Mouse (Mus musculus): ENCODE measurements around the gene Med21. TPM values are rescaled to one million over a fixed set of nuclear protein-coding genes. Genes with fewer than 3 reads are reported as not detected.

Med21 gene
- polyA plus RNA-seq, 1 experiment from 2014 or later: 116 TPM

DNA sequence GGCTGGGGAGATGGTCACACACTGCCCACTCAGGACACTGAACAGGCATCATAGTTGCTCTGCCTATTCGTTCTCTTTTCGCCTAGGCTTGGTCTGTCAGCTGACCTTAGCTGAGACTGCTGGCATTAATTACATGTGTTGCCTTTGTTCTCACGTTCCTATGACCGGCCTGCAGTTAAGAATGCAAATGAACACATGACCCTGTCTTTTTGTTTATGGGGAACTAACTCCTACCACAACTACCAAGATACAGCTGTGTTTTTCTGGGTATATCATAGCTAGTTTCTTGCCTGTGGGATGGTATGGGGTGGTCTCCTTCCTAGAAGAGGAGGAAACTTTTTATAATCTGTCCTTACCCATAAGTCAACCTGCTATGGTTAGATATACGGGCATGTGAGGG lies 46.5 kb downstream of the Med21 start:
- Histone ChIP-seq H3K27ac (no peak overlapping the region), H3K9ac (replicated peaks) (no peak overlapping the region), H3K4me1 (replicated peaks) (no peaks in the 10 kb centered on the region), H3K36me3 (no peaks in the 10 kb centered on the region), H3K27me3 (no peaks in the 10 kb centered on the region), H3K4me2 (replicated peaks) (no peak overlapping the region), H3K9me3 (no peaks in the 10 kb centered on the region), H3K4me3 (replicated peaks) (no peak overlapping the region)
- 83% methylated on average over 5 of the region's 5 CpGs for WGBS
- no peak for ATAC-seq

DNA sequence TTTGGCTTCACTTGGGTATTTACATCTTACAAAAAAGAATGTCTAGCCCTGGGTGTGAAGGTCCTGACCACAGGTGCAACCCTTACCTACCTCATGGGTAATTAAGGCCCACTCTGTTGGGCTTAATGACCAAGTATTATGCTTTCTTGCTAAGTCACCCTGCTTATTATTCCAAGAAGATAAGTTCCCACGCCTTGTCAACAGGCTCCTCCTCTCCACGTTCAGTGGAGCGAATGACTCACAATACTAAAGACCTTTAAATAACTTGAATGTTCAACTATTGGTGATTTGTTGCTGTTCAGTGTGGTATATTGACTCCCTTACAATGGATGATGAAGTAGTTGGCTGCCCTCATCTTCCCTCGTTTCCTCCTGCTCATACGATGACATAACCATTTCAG lies 55.4 kb downstream of the Med21 start:
- Histone ChIP-seq H3K27ac (no peak overlapping the region), H3K4me2 (replicated peaks) (no peak overlapping the region), H3K9me3 (no peaks in the 10 kb centered on the region), H3K4me1 (replicated peaks) (no peaks in the 10 kb centered on the region), H3K27me3 (no peaks in the 10 kb centered on the region), H3K36me3 (no peaks in the 10 kb centered on the region), H3K9ac (replicated peaks) (no peak overlapping the region), H3K4me3 (replicated peaks) (no peak overlapping the region)
- no peak for ATAC-seq
- WGBS: 74% methylated on average over 5 of the region's 5 CpGs

DNA sequence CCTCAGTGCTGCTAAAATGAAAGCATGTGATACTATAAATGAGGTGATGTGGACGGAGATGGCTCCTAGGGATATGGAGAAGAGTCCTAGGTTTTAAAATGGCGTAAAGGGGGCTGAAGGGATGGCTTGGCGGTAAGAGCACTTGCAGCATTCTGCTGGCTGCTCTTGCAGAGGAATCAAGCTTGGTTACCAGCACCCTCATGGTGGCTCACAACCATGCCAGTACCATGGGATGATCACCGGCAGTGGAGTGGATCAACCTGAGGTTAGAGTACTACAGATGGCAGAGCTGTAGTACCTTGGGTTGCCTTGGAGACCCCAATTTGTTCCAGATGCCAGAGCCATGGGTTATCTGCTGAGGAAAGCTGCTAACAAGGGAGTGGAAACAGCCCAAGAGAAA lies 56.0 kb downstream of the Med21 start:
- WGBS: 91% methylated on average over 4 of the region's 4 CpGs
- no peak overlapping the region for H3K4me2 ChIP-seq (replicated peaks)
- no peaks in the 10 kb centered on the region for H3K27me3 ChIP-seq
- no peak overlapping the region for H3K4me3 ChIP-seq (replicated peaks)
- no peaks in the 10 kb centered on the region for H3K4me1 ChIP-seq (replicated peaks)
- no peak overlapping the region for H3K27ac ChIP-seq
- no peak for ATAC-seq
- no peaks in the 10 kb centered on the region for H3K36me3 ChIP-seq
- no peaks in the 10 kb centered on the region for H3K9me3 ChIP-seq
- no peak overlapping the region for H3K9ac ChIP-seq (replicated peaks)

Other genes with a start within 250 kb of the Med21 start
- gene Itpr2, start 140.3 kb upstream of the Med21 start, polyA plus RNA-seq (2015; fragmentation: Nextera tagmentation; extraction: Ambion mirVana): 4.3 and 4.5 TPM in 2 replicates
- 54.1 and 55.3 TPM in 2 replicates for gene Fgfr1op2, start 65.3 kb upstream of the Med21 start, polyA plus RNA-seq (2015; fragmentation: Nextera tagmentation; extraction: Ambion mirVana)
- 70.6 and 72.4 TPM in 2 replicates for gene Ints13, start 64.7 kb upstream of the Med21 start, polyA plus RNA-seq (2015; fragmentation: Nextera tagmentation; extraction: Ambion mirVana)
- 22.2 and 26.6 TPM in 2 replicates for gene Tm7sf3, start 277 bp downstream of the Med21 start, polyA plus RNA-seq (2015; fragmentation: Nextera tagmentation; extraction: Ambion mirVana)
- 16.2 and 17.2 TPM in 2 replicates for gene Stk38l, start 82.4 kb downstream of the Med21 start, polyA plus RNA-seq (2015; fragmentation: Nextera tagmentation; extraction: Ambion mirVana)
- 1.8 and 2.6 TPM in 2 replicates for gene Arntl2, start 153.5 kb downstream of the Med21 start, polyA plus RNA-seq (2015; fragmentation: Nextera tagmentation; extraction: Ambion mirVana)
- gene Smco2, start 207.6 kb downstream of the Med21 start, polyA plus RNA-seq (2015; fragmentation: Nextera tagmentation; extraction: Ambion mirVana): not detected in 2 replicates
- gene Ppfibp1, start 245.9 kb downstream of the Med21 start, polyA plus RNA-seq (2015; fragmentation: Nextera tagmentation; extraction: Ambion mirVana): 14.2 and 15.3 TPM in 2 replicates

All from midbrain, embryonic 13.5 days (tissue).